Mouse (Mus musculus): ENCODE data around the gene Hjurp. TPM values are rescaled to one million over a fixed set of nuclear protein-coding genes. Genes with fewer than 3 reads are reported as not detected.

Hjurp gene
- polyA plus RNA-seq, 1 experiment from 2014 or later = 169 TPM

DNA sequence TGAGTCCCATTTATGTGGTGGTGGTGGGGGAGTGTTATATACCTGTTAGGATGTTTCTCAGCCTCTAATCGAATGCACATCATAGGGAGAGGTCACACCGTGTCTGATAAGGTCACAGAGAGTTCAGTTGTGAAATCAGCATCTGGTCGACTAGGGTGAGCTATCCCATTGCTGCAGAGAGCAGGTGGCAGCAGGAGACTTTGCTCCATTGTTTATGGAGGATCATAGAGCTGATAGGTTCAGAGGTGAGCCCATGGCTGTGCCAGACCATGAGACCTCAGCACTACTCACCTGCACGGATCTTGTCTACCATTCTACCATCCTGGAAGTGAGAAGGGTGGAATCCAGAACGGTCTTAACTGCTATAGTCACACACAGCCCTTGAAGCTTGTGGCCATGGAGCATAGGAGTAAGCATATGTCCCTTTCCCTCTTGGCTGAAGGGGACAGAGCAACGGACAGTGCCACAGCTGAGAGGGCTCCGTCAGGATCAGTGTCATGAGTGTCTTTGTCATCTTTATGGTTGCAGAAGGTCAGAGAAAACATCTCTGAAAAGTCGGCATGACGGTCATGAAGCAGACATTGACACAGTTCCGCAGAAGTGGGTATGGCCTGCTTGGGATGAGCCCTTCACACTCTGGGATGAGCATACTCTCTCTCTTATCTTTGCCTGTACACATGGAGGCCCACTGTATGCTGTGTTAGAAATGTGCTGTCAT, 7.0 kb upstream of the Hjurp start:
- peaks cover 68% of the 10 kb centered on the region for H3K9me3 ChIP-seq (replicated peaks)
- no peak overlapping the region for H3K4me3 ChIP-seq
- H3K4me2 ChIP-seq (replicated peaks) = no peak overlapping the region
- H3K27ac ChIP-seq = no peak overlapping the region
- 60% methylated on average over 10 of the region's 10 CpGs for WGBS
- no peaks in the 10 kb centered on the region for H3K4me1 ChIP-seq
- ATAC-seq (ENCODE audit: low FRiP score) = peak; percentile 36
- no peaks in the 10 kb centered on the region for H3K27me3 ChIP-seq
- no peak overlapping the region for H3K9ac ChIP-seq
- H3K36me3 ChIP-seq = no peaks in the 10 kb centered on the region

DNA sequence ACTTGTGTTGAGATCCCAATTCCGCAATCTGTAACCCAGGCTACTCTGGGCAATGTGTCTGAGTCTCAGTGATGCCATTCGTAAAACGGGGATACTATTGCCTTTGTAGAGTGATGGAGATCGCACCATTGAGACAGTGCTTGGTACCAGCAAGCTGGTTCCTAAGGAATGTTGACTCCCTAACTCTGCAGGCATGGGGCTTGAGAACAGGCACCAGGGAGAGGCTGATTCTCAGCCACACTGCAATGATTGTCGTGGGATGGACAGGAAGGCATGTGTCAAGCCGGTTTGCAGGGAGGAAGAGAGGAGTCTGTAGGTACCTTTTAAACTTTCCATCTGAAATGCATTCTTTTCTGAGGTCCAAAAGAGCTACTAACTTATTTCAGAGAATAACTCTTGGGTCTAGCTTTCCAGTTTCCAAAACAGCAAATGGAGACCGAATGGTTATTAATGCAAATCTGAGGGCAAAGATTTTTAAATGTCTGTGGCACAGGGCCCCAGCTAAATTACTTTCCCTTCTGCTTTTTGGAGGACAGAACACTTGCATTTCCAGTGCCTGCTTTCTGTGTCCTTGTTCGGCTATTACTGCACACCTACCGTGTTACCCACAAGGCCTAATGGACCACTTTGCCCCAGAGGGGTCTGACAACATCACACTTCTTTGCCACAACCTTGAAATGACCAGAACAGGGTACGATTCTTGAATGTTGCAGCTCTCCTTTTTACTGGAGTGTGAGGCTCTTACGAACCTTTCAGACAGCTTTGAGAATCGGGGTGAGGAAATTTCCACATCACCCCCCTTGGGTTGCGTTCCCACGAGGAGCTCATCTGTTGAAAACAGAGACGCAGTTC, 6.2 kb upstream of the Hjurp start:
- no peak for ATAC-seq (ENCODE audit: low FRiP score)
- WGBS = 79% methylated on average over 15 of the region's 15 CpGs
- no peak overlapping the region for H3K4me3 ChIP-seq

DNA sequence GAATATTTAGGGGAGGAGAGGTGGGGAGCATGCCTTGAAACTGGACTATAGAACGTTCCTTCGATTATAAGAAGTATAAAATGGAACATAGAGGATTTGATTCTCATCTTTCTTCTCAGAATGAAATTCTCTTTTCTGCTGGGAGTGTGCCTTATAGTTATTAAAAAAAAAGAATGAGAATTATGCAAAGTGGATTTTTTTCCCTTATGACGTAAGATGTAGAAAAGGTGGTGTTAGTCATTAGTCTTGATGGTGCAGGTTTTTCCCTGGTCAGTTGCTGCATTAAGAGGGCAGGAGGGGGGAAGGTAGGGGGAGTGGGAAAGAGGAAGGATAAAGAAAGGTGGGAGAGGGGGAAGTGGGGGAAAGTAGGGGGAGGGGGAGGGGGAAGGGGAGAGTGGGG, 4.9 kb upstream of the Hjurp start:
- H3K27ac ChIP-seq = no peak overlapping the region
- no peaks in the 10 kb centered on the region for H3K4me1 ChIP-seq
- ATAC-seq (ENCODE audit: low FRiP score) = no peak
- H3K36me3 ChIP-seq = no peaks in the 10 kb centered on the region
- no peak overlapping the region for H3K9ac ChIP-seq
- peaks cover 51% of the 10 kb centered on the region for H3K9me3 ChIP-seq (replicated peaks)
- WGBS = 58% methylated on average over 3 of the region's 3 CpGs
- H3K27me3 ChIP-seq = no peaks in the 10 kb centered on the region
- no peak overlapping the region for H3K4me3 ChIP-seq
- H3K4me2 ChIP-seq (replicated peaks) = no peak overlapping the region

More for the DNA sequence above, 6.2 kb upstream of the Hjurp start:
- H3K27ac ChIP-seq = no peak overlapping the region
- H3K9me3 ChIP-seq (replicated peaks) = peaks cover 63% of the 10 kb centered on the region
- no peak overlapping the region for H3K9ac ChIP-seq
- no peaks in the 10 kb centered on the region for H3K27me3 ChIP-seq
- no peaks in the 10 kb centered on the region for H3K4me1 ChIP-seq
- no peaks in the 10 kb centered on the region for H3K36me3 ChIP-seq
- H3K4me2 ChIP-seq (replicated peaks) = no peak overlapping the region

DNA sequence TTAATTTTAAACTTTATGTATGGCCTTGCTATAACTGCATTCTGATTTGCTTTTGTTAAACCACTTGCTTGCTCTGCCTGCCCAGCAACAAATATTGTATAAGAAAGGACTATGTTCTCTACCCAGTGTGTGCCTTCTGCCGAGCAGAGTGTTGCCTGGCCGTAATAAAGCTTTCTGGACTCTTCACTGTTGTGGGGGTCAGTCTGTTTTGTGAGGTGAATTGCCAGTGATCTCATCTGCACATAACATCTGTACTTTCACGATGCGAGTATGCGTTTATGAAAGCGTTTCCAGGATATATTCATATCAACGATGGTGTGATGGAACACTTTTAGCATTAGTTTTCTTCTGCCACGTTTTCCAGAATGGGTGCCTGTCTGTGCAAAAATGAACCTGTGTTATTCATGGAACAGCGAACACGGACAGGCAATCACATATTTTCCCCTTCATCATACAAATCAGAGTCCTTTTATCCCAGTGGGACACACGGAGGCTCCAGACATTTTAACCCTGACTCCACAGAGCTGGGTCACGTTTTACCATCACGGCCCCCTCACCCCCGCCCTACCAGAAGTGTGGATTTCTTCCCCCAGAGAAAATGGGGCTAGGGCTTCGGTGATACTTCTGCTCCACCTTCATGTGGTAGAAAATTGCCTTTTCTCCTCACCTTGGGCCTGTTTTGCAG, 2.7 kb upstream of the Hjurp start:
- Histone ChIP-seq H3K27me3 (no peaks in the 10 kb centered on the region), H3K9ac (no peak overlapping the region), H3K4me1 (peaks cover 19% of the 10 kb centered on the region), H3K4me2 (replicated peaks) (no peak overlapping the region), H3K36me3 (no peaks in the 10 kb centered on the region), H3K9me3 (replicated peaks) (peaks cover 33% of the 10 kb centered on the region), H3K27ac (no peak overlapping the region), H3K4me3 (no peak overlapping the region)
- WGBS = 73% methylated on average over 15 of the region's 15 CpGs
- ATAC-seq (ENCODE audit: low FRiP score) = no peak

DNA sequence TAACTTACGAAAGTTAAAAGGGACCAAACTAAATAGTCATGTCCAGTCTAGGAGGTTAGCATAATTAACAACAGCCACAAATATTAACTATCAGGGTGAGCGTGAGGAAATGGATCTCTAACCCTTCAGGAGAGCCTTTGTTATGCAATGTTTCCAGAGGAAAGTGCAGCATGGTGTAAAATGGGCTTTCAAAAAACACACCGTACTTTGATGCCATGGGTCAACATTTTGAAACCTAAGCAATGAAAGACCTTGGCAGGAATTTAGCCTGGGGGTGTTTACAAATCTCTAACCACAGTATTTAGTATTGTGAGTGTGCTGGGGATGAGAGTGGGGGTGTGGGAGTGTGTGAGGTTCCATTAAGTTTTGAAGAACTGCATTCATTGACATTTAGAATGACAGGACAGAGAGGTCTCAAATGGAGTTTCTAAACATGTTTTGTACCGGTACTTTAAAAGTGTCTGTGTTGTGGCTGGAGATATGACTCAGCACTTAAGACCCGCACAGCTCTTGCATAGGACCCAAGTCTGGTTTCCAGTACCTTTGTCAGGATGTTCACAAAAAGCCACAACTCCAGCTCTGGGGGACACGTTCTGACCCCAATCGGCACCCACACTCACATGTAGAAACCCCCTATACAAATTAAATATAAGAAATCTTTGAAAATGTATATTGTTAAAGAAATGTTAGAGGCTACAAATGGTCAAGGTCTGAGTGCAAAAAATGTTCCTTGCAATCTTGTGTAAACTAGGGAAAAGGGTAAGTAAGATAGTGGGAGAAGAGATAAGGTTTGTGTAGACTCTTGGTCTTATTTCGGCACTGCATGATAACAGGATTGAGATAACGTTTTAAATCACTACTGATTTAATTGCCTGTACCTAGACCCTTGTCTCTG, 1.9 kb upstream of the Hjurp start:
- Histone ChIP-seq H3K9me3 (replicated peaks) (peaks cover 25% of the 10 kb centered on the region), H3K4me3 (no peak overlapping the region), H3K27me3 (no peaks in the 10 kb centered on the region), H3K4me2 (replicated peaks) (no peak overlapping the region), H3K27ac (no peak overlapping the region), H3K9ac (no peak overlapping the region), H3K4me1 (peaks cover 19% of the 10 kb centered on the region), H3K36me3 (peaks cover 7% of the 10 kb centered on the region)
- 70% methylated on average over 9 of the region's 9 CpGs for WGBS
- ATAC-seq (ENCODE audit: low FRiP score) = no peak

DNA sequence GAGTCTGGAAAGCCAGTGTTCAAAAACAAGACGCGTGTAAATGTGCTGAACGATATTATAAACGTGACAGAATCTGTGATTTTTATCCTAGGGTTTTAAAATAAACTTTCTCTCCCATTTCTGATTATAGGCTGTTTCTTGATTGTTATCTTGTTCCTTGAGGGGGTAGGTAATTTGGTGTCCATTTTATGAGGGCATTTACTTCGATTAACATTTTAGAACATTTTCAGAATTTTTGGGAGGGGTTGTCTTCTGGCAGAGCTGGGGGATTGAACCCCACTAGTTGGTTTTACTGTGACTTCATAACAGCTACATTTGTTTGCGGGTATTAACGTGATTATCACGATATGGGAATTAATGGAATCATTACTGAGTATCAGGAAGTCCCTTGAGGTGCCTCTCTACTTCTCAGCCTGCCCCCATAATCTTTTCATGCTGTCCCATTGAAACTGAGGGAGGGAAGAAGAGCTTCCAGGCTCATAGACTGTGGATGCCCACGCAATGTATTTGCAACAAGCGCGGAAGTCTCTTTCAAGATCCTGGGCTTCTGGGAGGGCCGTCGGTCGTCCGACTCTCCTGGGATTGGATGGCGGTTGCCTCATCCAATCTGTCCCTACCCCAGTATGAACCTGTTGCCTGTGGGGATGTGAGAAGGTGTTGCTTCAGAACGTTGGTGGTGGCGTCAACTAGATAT, 532 bp upstream of the Hjurp start:
- Histone ChIP-seq H3K27ac (no peak overlapping the region), H3K4me2 (replicated peaks) (peak overlapping the region; percentile 57), H3K4me3 (peak overlapping the region; percentile 47), H3K9me3 (replicated peaks) (peaks cover 11% of the 10 kb centered on the region), H3K36me3 (peaks cover 18% of the 10 kb centered on the region), H3K9ac (peak overlapping the region; percentile 67), H3K27me3 (no peaks in the 10 kb centered on the region), H3K4me1 (peaks cover 19% of the 10 kb centered on the region)
- peak; percentile 7 for ATAC-seq (ENCODE audit: low FRiP score)
- 68% methylated on average over 18 of the region's 18 CpGs for WGBS

DNA sequence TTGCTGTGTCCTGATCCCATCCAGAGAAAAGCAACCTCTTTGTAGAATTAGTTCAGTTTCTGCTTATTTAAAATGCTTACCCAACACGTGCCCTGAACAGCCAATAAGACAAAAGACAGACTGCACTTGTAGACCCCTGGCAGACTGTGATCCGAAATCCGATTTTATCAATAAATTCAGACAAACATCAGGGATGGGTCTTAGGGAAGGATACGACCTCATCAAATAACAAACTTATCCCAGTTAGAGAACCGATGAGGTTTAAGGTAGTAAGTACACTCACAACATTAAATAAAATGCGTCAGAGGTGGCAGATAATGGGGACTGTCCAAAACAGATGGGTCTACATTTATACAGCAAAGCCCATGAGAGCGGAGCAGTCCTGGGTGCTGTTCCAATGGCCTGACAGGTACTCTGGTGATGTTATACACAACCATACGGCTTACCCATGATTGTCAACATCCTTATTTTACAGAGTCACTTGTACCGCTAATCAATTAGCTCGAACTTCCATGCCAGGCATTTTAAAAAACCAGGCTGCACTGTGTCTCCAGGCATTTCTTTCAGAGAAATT, 822 bp downstream of the Hjurp start:
- ATAC-seq (ENCODE audit: low FRiP score) = peak; percentile 56
- Histone ChIP-seq H3K9ac (peak overlapping the region; percentile 67), H3K4me3 (peak overlapping the region; percentile 47), H3K27me3 (no peaks in the 10 kb centered on the region), H3K4me1 (peaks cover 19% of the 10 kb centered on the region), H3K4me2 (replicated peaks) (peak overlapping the region; percentile 57), H3K9me3 (replicated peaks) (no peaks in the 10 kb centered on the region; the same call in 1 of the 2 replicates), H3K27ac (peak overlapping the region; percentile 63), H3K36me3 (peaks cover 30% of the 10 kb centered on the region)
- 31% methylated on average over 10 of the region's 10 CpGs for WGBS

DNA sequence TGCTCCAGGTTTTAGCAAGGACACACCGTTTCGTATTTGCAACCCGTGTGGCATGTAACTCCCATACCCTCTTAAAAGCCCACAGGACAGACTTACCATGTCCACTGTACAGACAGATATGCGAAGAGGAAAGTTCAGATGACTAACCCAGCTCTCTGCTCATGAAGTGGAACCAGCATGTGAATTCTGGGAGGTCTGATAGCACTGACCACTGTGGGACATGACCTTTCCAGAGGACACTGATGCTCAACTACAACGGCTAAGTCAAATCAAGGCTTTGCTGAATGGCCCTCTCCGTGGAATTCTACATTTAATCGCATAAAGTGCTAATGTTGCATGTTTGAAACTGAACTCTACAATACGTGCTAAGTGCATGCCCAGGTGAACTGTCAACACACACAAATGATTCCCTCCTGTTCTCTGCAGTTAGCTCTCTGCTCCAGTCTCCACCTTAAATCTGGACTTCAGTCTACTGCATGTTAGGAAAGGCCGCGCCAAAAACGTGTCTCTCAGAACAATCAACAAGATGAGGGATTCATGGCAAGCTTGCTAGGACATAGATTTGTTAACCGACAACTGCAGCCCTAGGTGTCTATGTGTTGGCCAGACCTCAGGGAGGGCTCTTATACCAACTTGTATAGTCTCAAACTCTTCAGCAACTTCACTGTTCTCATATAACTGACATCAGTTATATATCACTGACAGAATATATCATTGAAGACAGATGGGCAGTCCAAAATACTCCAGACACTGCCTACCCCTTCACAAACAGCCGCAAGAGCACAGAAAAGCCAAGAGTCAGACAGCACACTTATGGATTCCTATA, 1.5 kb downstream of the Hjurp start:
- Histone ChIP-seq H3K9ac (peak overlapping the region; percentile 67), H3K9me3 (replicated peaks) (no peaks in the 10 kb centered on the region), H3K4me3 (peak overlapping the region; percentile 47), H3K27me3 (no peaks in the 10 kb centered on the region), H3K27ac (no peak overlapping the region), H3K4me2 (replicated peaks) (peak overlapping the region; percentile 57), H3K4me1 (peaks cover 19% of the 10 kb centered on the region), H3K36me3 (peaks cover 34% of the 10 kb centered on the region)
- no peak for ATAC-seq (ENCODE audit: low FRiP score)
- WGBS = 69% methylated on average over 13 of the region's 13 CpGs

DNA sequence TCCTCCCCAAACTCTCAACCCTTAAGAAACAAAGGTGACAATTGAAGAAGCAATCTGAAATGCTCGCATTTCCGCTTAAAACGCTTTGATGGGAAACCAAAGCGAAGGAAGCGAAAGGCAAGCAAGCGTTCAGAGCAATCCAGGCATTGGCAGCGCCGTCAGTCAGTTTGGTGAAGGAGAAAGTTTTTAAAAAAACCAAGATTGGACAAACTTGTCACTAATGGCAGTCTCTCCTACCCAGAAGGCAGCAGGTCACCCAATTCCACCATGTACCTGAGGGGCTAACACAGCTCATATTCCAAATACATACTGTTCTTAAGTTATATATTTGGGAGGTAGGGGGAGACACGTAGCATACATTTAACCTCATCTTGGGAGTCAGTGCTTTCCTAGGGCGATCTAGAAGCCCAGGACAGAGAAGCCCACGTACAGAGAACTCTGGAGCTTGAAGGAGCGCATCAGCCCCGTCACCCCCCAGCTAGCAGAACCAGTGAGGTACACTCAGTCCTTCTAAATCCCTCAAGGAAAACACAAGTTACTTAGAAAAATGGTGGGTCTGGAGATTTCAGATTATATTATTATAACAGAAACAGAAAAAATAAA, 2.3 kb downstream of the Hjurp start:
- Histone ChIP-seq H3K9me3 (replicated peaks) (no peaks in the 10 kb centered on the region), H3K4me2 (replicated peaks) (no peak overlapping the region; the same call in 1 of the 2 replicates), H3K4me1 (peaks cover 19% of the 10 kb centered on the region), H3K36me3 (peaks cover 34% of the 10 kb centered on the region), H3K27me3 (no peaks in the 10 kb centered on the region), H3K9ac (no peak overlapping the region), H3K27ac (no peak overlapping the region), H3K4me3 (no peak overlapping the region)
- 70% methylated on average over 13 of the region's 13 CpGs for WGBS
- ATAC-seq (ENCODE audit: low FRiP score) = no peak

DNA sequence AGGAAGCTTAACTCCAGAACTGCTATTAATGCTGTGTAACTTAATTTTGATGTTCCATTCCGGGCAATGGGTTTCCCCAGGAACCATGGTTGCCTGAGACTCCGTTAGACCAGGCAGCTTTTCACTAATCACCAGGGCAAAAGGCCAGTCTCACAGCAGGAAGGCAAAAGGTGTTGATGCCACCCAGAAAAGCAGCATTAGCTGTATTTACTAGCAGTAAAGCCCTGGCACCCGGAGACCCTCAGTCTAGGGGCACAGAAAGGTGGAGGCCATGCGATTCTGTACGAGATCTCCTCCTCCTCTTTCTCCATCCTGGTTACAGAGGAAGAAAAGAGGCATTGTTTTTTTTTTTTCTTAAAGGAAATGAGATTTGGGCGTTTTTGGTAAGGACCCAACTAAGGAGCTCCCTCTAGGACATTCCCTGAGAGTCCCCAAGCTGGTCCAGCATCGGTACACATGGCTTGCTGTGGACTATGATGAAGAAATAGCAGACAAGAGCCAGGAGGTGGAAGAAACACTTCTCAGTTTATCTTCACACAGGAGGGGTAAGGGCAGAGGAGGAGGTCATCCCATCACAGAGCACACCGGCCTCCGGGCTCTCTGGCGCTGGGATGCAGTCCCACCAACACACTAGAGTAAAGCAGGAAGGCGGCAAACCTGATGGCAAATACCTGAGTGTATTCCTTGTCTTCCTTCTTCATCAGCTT, 2.9 kb downstream of the Hjurp start:
- H3K4me3 ChIP-seq = no peak overlapping the region
- WGBS = 77% methylated on average over 11 of the region's 11 CpGs
- no peak overlapping the region for H3K27ac ChIP-seq
- H3K27me3 ChIP-seq = no peaks in the 10 kb centered on the region
- peaks cover 19% of the 10 kb centered on the region for H3K4me1 ChIP-seq
- H3K36me3 ChIP-seq = peaks cover 39% of the 10 kb centered on the region
- no peak overlapping the region for H3K9ac ChIP-seq
- ATAC-seq (ENCODE audit: low FRiP score) = no peak
- H3K9me3 ChIP-seq (replicated peaks) = no peaks in the 10 kb centered on the region
- no peak overlapping the region for H3K4me2 ChIP-seq (replicated peaks)
